Mouse (Mus musculus): ENCODE measurements around the gene Ptov1. TPM values are rescaled to one million over a fixed set of nuclear protein-coding genes. Genes with fewer than 3 reads are reported as not detected.

Gene Ptov1
- total RNA-seq (2023) = 10 to 100 TPM; 24.2 to 25.2 TPM

GRCm38 (mm10) chr7:44869697-44870528 lies at the start of gene Ptov1:
TSS of gene Ptov1 (minus strand) at chr7:44869788.

GRCm38 (mm10) chr7:44895593-44896434 lies 26.2 kb upstream of the Ptov1 start, which contains the start of gene Fuz:
TSS of gene Fuz (plus strand) at chr7:44896079.

GRCm38 (mm10) chr7:44892276-44892921 lies 22.8 kb upstream of the Ptov1 start, which contains the start of gene Med25:
TSS of gene Med25 (minus strand) at chr7:44892712.

GRCm38 (mm10) chr7:44857042-44857552 lies 12.5 kb downstream of the Ptov1 start, which contains the start of gene Pnkp:
TSS of gene Pnkp (plus strand) at chr7:44857139.

GRCm38 (mm10) chr7:44848561-44849415 lies 20.8 kb downstream of the Ptov1 start, which contains the start of the genes Akt1s1 and Tbc1d17:
TSS of gene Akt1s1 (plus strand) at chr7:44848991.
TSS of gene Tbc1d17 (minus strand) at chr7:44849079.

GRCm38 (mm10) chr7:44816470-44817021 lies 53.0 kb downstream of the Ptov1 start, which contains the start of gene Atf5:
TSS of gene Atf5 (minus strand) at chr7:44816658.

GRCm38 (mm10) chr7:44815721-44816469 lies 53.7 kb downstream of the Ptov1 start, which contains the start of the genes Nup62 and Il4i1:
TSS of gene Nup62 (plus strand) at chr7:44816088.
TSS of gene Il4i1 (plus strand) at chr7:44816387.

Other genes starting within 250 kb of the Ptov1 start
- under 1 TPM in 1 of 2 experiments, not detected in 1; 0.18 TPM for gene Myh14, start 198.9 kb downstream of the Ptov1 start, total RNA-seq (2023)
- not detected for gene Izumo2, start 161.0 kb downstream of the Ptov1 start, total RNA-seq (2023)
- 10 to 100 TPM; 99.4 to 99.8 TPM for gene Vrk3, start 121.4 kb downstream of the Ptov1 start, total RNA-seq (2023)
- under 1 TPM; 0.93 to 0.98 TPM for gene Zfp473, start 118.7 kb downstream of the Ptov1 start, total RNA-seq (2023)
- 10 to 100 TPM; 42.6 to 50.5 TPM for gene Nup62, start 53.7 kb downstream of the Ptov1 start, total RNA-seq (2023)
- gene Il4i1, start 53.4 kb downstream of the Ptov1 start, total RNA-seq (2023) = 1 to 10 TPM; 1.4 to 1.9 TPM
- 1 to 10 TPM; 4.9 to 5.0 TPM for gene Atf5, start 53.1 kb downstream of the Ptov1 start, total RNA-seq (2023)
- 10 to 100 TPM; 37.4 to 39.4 TPM for gene Akt1s1, start 20.8 kb downstream of the Ptov1 start, total RNA-seq (2023)
- 100 to 1,000 TPM in 1 of 2 experiments, 10 to 100 TPM in 1; 89.9 to 108 TPM for gene Tbc1d17, start 20.7 kb downstream of the Ptov1 start, total RNA-seq (2023)
- 10 to 100 TPM; 54.4 to 59.2 TPM for gene Pnkp, start 12.6 kb downstream of the Ptov1 start, total RNA-seq (2023)
- gene Med25, start 22.9 kb upstream of the Ptov1 start, total RNA-seq (2023) = 10 to 100 TPM; 67.2 to 73.6 TPM
- gene Fuz, start 26.3 kb upstream of the Ptov1 start, total RNA-seq (2023) = 10 to 100 TPM; 23.6 to 24.2 TPM
- 10 to 100 TPM; 80.0 to 86.8 TPM for gene Ap2a1, start 59.7 kb upstream of the Ptov1 start, total RNA-seq (2023)
- not detected for gene Tsks, start 73.4 kb upstream of the Ptov1 start, total RNA-seq (2023)
- gene Cpt1c, start 105.1 kb upstream of the Ptov1 start, total RNA-seq (2023) = under 1 TPM; 0.61 to 0.80 TPM
- 100 to 1,000 TPM; 143 to 165 TPM for gene Prmt1, start 116.8 kb upstream of the Ptov1 start, total RNA-seq (2023)
- 100 to 1,000 TPM; 138 to 172 TPM for gene Irf3, start 127.9 kb upstream of the Ptov1 start, total RNA-seq (2023)
- gene Bcl2l12, start 128.9 kb upstream of the Ptov1 start, total RNA-seq (2023) = 10 to 100 TPM; 18.5 to 30.8 TPM
- 10 to 100 TPM; 81.3 to 91.5 TPM for gene Scaf1, start 146.6 kb upstream of the Ptov1 start, total RNA-seq (2023)
- gene Rras, start 148.2 kb upstream of the Ptov1 start, total RNA-seq (2023) = 10 to 100 TPM; 10.5 to 10.9 TPM
- 10 to 100 TPM; 76.8 to 78.7 TPM for gene Prr12, start 183.1 kb upstream of the Ptov1 start, total RNA-seq (2023)
- 10 to 100 TPM; 65.9 to 68.4 TPM for gene Nosip, start 192.6 kb upstream of the Ptov1 start, total RNA-seq (2023)
- gene Prrg2, start 192.9 kb upstream of the Ptov1 start, total RNA-seq (2023) = 1 to 10 TPM; 1.4 to 1.5 TPM
- gene Rcn3, start 222.4 kb upstream of the Ptov1 start, total RNA-seq (2023) = 10 to 100 TPM; 16.3 to 23.6 TPM
- 10 to 100 TPM; 28.0 to 35.1 TPM for gene Fcgrt, start 234.1 kb upstream of the Ptov1 start, total RNA-seq (2023)

All from T-cell, adult 66 days (primary cell).